Mouse (Mus musculus): ENCODE data around the gene Emx2. TPM values are rescaled to one million over a fixed set of nuclear protein-coding genes. Genes with fewer than 3 reads are reported as not detected.

Emx2 gene
- polyA plus RNA-seq, 1 experiment from 2014 or later, result 9.4 TPM

- Histone ChIP-seq H3K9ac (ENCODE audit: low read length) (peak overlapping the region; percentile 4), H3K4me2 (ENCODE audit: low read length) (peak overlapping the region; percentile 34), H3K9me3 (replicated peaks; ENCODE audit: control insufficient read depth, low read length) (no peaks in the 10 kb centered on the region), H3K27me3 (replicated peaks; ENCODE audit: control insufficient read depth, insufficient read depth, low read length) (peaks cover 21% of the 10 kb centered on the region), H3K27ac (ENCODE audit: low read depth, low read length) (peak overlapping the region; percentile 22; the same call in 1 of the 2 replicates), H3K36me3 (ENCODE audit: control insufficient read depth, insufficient read depth, low read length) (no peaks in the 10 kb centered on the region), H3K4me1 (ENCODE audit: control insufficient read depth, insufficient read depth, low read length) (peaks cover 38% of the 10 kb centered on the region), H3K4me3 (ENCODE audit: low read depth, low read length) (no peak overlapping the region)
- DNase-seq (ENCODE audit: low spot score) (peak; percentile 54), ATAC-seq (no peak)
- 2% methylated on average over 13 of the region's 13 CpGs for WGBS
Observed at GRCm38 (mm10) chr19:59470913-59471312, 12.7 kb downstream of the Emx2 start.

GRCm38 (mm10) chr19:59472844-59473243, 14.7 kb downstream of the Emx2 start:
- 91% methylated on average over 2 of the region's 2 CpGs for WGBS
- peaks cover 26% of the 10 kb centered on the region for H3K4me1 ChIP-seq (ENCODE audit: control insufficient read depth, insufficient read depth, low read length)
- no peak for ATAC-seq
- H3K27me3 ChIP-seq (replicated peaks; ENCODE audit: control insufficient read depth, insufficient read depth, low read length), result peaks cover 21% of the 10 kb centered on the region
- no peak overlapping the region for H3K4me2 ChIP-seq (ENCODE audit: low read length)
- no peaks in the 10 kb centered on the region for H3K36me3 ChIP-seq (ENCODE audit: control insufficient read depth, insufficient read depth, low read length)
- no peak overlapping the region for H3K27ac ChIP-seq (ENCODE audit: low read depth, low read length)
- no peaks in the 10 kb centered on the region for H3K9me3 ChIP-seq (replicated peaks; ENCODE audit: control insufficient read depth, low read length)
- no peak for DNase-seq (ENCODE audit: low spot score)
- H3K9ac ChIP-seq (ENCODE audit: low read length), result no peak overlapping the region
- no peak overlapping the region for H3K4me3 ChIP-seq (ENCODE audit: low read depth, low read length)

- H3K9me3 ChIP-seq (replicated peaks; ENCODE audit: control insufficient read depth, low read length), result no peaks in the 10 kb centered on the region
- H3K4me2 ChIP-seq (ENCODE audit: low read length), result no peak overlapping the region
- no peak for DNase-seq (ENCODE audit: low spot score)
- no peak overlapping the region for H3K27ac ChIP-seq (ENCODE audit: low read depth, low read length)
- H3K36me3 ChIP-seq (ENCODE audit: control insufficient read depth, insufficient read depth, low read length), result no peaks in the 10 kb centered on the region
- no peak overlapping the region for H3K4me3 ChIP-seq (ENCODE audit: low read depth, low read length)
- H3K9ac ChIP-seq (ENCODE audit: low read length), result no peak overlapping the region
- H3K4me1 ChIP-seq (ENCODE audit: control insufficient read depth, insufficient read depth, low read length), result no peaks in the 10 kb centered on the region
- ATAC-seq, result no peak
- H3K27me3 ChIP-seq (replicated peaks; ENCODE audit: control insufficient read depth, insufficient read depth, low read length), result no peaks in the 10 kb centered on the region
- WGBS, result 81% methylated on average over 3 of the region's 3 CpGs
Observed at GRCm38 (mm10) chr19:59479912-59480311, 21.7 kb downstream of the Emx2 start.

- H3K27me3 ChIP-seq (replicated peaks; ENCODE audit: control insufficient read depth, insufficient read depth, low read length), result no peaks in the 10 kb centered on the region
- H3K9ac ChIP-seq (ENCODE audit: low read length), result no peak overlapping the region
- no peak overlapping the region for H3K4me2 ChIP-seq (ENCODE audit: low read length)
- no peaks in the 10 kb centered on the region for H3K4me1 ChIP-seq (ENCODE audit: control insufficient read depth, insufficient read depth, low read length)
- no peaks in the 10 kb centered on the region for H3K9me3 ChIP-seq (replicated peaks; ENCODE audit: control insufficient read depth, low read length)
- no peak overlapping the region for H3K4me3 ChIP-seq (ENCODE audit: low read depth, low read length)
- 81% methylated on average over 3 of the region's 3 CpGs for WGBS
- ATAC-seq, result no peak
- no peaks in the 10 kb centered on the region for H3K36me3 ChIP-seq (ENCODE audit: control insufficient read depth, insufficient read depth, low read length)
- H3K27ac ChIP-seq (ENCODE audit: low read depth, low read length), result no peak overlapping the region
- DNase-seq (ENCODE audit: low spot score), result no peak
Observed at GRCm38 (mm10) chr19:59480563-59480962, 22.4 kb downstream of the Emx2 start.

- no peak overlapping the region for H3K4me3 ChIP-seq (ENCODE audit: low read depth, low read length)
- no peaks in the 10 kb centered on the region for H3K27me3 ChIP-seq (replicated peaks; ENCODE audit: control insufficient read depth, insufficient read depth, low read length)
- no peaks in the 10 kb centered on the region for H3K36me3 ChIP-seq (ENCODE audit: control insufficient read depth, insufficient read depth, low read length)
- 98% methylated on average over 1 of the region's 1 CpGs for WGBS
- H3K4me2 ChIP-seq (ENCODE audit: low read length), result no peak overlapping the region
- no peak overlapping the region for H3K27ac ChIP-seq (ENCODE audit: low read depth, low read length)
- DNase-seq (ENCODE audit: low spot score), result no peak
- H3K4me1 ChIP-seq (ENCODE audit: control insufficient read depth, insufficient read depth, low read length), result no peaks in the 10 kb centered on the region; the same call in 1 of the 2 replicates
- H3K9ac ChIP-seq (ENCODE audit: low read length), result no peak overlapping the region
- ATAC-seq, result no peak
- H3K9me3 ChIP-seq (replicated peaks; ENCODE audit: control insufficient read depth, low read length), result no peaks in the 10 kb centered on the region
Observed at GRCm38 (mm10) chr19:59492258-59492657, 34.1 kb downstream of the Emx2 start.

GRCm38 (mm10) chr19:59496832-59497231, 38.7 kb downstream of the Emx2 start:
- H3K4me3 ChIP-seq (ENCODE audit: low read depth, low read length), result no peak overlapping the region
- no peak overlapping the region for H3K4me2 ChIP-seq (ENCODE audit: low read length)
- no peaks in the 10 kb centered on the region for H3K27me3 ChIP-seq (replicated peaks; ENCODE audit: control insufficient read depth, insufficient read depth, low read length)
- WGBS, result 68% methylated on average over 4 of the region's 4 CpGs
- H3K9me3 ChIP-seq (replicated peaks; ENCODE audit: control insufficient read depth, low read length), result no peaks in the 10 kb centered on the region
- H3K27ac ChIP-seq (ENCODE audit: low read depth, low read length), result no peak overlapping the region
- no peak for ATAC-seq
- no peaks in the 10 kb centered on the region for H3K4me1 ChIP-seq (ENCODE audit: control insufficient read depth, insufficient read depth, low read length)
- no peaks in the 10 kb centered on the region for H3K36me3 ChIP-seq (ENCODE audit: control insufficient read depth, insufficient read depth, low read length)
- no peak overlapping the region for H3K9ac ChIP-seq (ENCODE audit: low read length)
- DNase-seq (ENCODE audit: low spot score), result peak; percentile 4

- Histone ChIP-seq H3K4me2 (ENCODE audit: low read length) (no peak overlapping the region), H3K36me3 (ENCODE audit: control insufficient read depth, insufficient read depth, low read length) (no peaks in the 10 kb centered on the region), H3K27me3 (replicated peaks; ENCODE audit: control insufficient read depth, insufficient read depth, low read length) (no peaks in the 10 kb centered on the region), H3K9me3 (replicated peaks; ENCODE audit: control insufficient read depth, low read length) (no peaks in the 10 kb centered on the region), H3K4me3 (ENCODE audit: low read depth, low read length) (no peak overlapping the region), H3K4me1 (ENCODE audit: control insufficient read depth, insufficient read depth, low read length) (no peaks in the 10 kb centered on the region), H3K9ac (ENCODE audit: low read length) (no peak overlapping the region), H3K27ac (ENCODE audit: low read depth, low read length) (no peak overlapping the region)
- 98% methylated on average over 2 of the region's 2 CpGs for WGBS
- DNase-seq (ENCODE audit: low spot score), result no peak
- no peak for ATAC-seq
Observed at GRCm38 (mm10) chr19:59508896-59509295, 50.7 kb downstream of the Emx2 start.

- ATAC-seq, result no peak
- no peaks in the 10 kb centered on the region for H3K4me1 ChIP-seq (ENCODE audit: control insufficient read depth, insufficient read depth, low read length)
- no peaks in the 10 kb centered on the region for H3K36me3 ChIP-seq (ENCODE audit: control insufficient read depth, insufficient read depth, low read length)
- no peaks in the 10 kb centered on the region for H3K27me3 ChIP-seq (replicated peaks; ENCODE audit: control insufficient read depth, insufficient read depth, low read length)
- H3K4me2 ChIP-seq (ENCODE audit: low read length), result no peak overlapping the region
- WGBS, result 83% methylated on average over 3 of the region's 3 CpGs
- no peak overlapping the region for H3K4me3 ChIP-seq (ENCODE audit: low read depth, low read length)
- no peak for DNase-seq (ENCODE audit: low spot score)
- no peak overlapping the region for H3K27ac ChIP-seq (ENCODE audit: low read depth, low read length)
- H3K9me3 ChIP-seq (replicated peaks; ENCODE audit: control insufficient read depth, low read length), result no peaks in the 10 kb centered on the region
- no peak overlapping the region for H3K9ac ChIP-seq (ENCODE audit: low read length)
Observed at GRCm38 (mm10) chr19:59513181-59513580, 55.0 kb downstream of the Emx2 start.
